Mouse (Mus musculus) liver, embryonic 12.5 days (tissue): ENCODE data around the gene Kcnq4. TPM values are rescaled to one million over a fixed set of nuclear protein-coding genes. Genes with fewer than 3 reads are reported as not detected.

ENCODE experiments used
- ATAC-seq: fragments of 200-750 bp; cut with Nextera tagmentation; 2 replicates; pipeline ENCODE4 v1.8.0; 2017; ENCODE audit warnings: moderate number of reproducible peaks, mild to moderate bottlenecking, moderate library complexity
- H3K27ac ChIP-seq: fragments of 300-500 bp; sonication (generic); 2 replicates; pipeline ENCODE4 v1.5.1; 2016; ENCODE audit warnings: mild to moderate bottlenecking
- H3K27me3 ChIP-seq: fragments of 300-500 bp; sonication (generic); replicated peaks from 2 replicates; pipeline ENCODE4 v1.6.1; 2016; ENCODE audit warnings: mild to moderate bottlenecking, moderate library complexity
- H3K36me3 ChIP-seq: fragments of 300-500 bp; sonication (generic); 2 replicates; pipeline ENCODE4 v1.6.1; 2016; ENCODE audit warnings: mild to moderate bottlenecking, moderate library complexity
- H3K4me1 ChIP-seq: fragments of 300-500 bp; sonication (generic); 2 replicates; pipeline ENCODE4 v1.6.1; 2016
- H3K4me2 ChIP-seq: fragments of 300-500 bp; sonication (generic); 2 replicates; pipeline ENCODE4 v1.6.1; 2016; ENCODE audit warnings: mild to moderate bottlenecking, moderate library complexity
- H3K4me3 ChIP-seq: fragments of 300-500 bp; sonication (generic); 2 replicates; pipeline ENCODE4 v1.5.1; 2016; ENCODE audit warnings: mild to moderate bottlenecking, moderate library complexity
- H3K9ac ChIP-seq: fragments of 300-500 bp; sonication (generic); 2 replicates; pipeline ENCODE4 v1.6.1; 2016; ENCODE audit warnings: mild to moderate bottlenecking, moderate library complexity
- H3K9me3 ChIP-seq: fragments of 300-500 bp; sonication (generic); replicated peaks from 2 replicates; pipeline ENCODE4 v1.6.1; 2016; ENCODE audit warnings: mild to moderate bottlenecking, moderate library complexity
- WGBS: fragments of 180-500 bp; shearing (Covaris S2); methylation state at CpG from one replicate; pipeline ENCODE4 v1.1.7; 2016; ENCODE audit not compliant: insufficient replicate concordance; 5-methylcytosine and 5-hydroxymethylcytosine counted together
- polyA plus RNA-seq: library from polyadenylated mRNA; unstranded; fragments of >200 nt; fragmentation: Nextera tagmentation; extraction: Ambion mirVana; gene quantifications from 2 replicates; pipeline ENCODE4 v1.2.1, GENCODE M21; 2016

Gene Kcnq4
- polyA plus RNA-seq, 1 experiment from 2014 or later: 0.20 TPM

DNA sequence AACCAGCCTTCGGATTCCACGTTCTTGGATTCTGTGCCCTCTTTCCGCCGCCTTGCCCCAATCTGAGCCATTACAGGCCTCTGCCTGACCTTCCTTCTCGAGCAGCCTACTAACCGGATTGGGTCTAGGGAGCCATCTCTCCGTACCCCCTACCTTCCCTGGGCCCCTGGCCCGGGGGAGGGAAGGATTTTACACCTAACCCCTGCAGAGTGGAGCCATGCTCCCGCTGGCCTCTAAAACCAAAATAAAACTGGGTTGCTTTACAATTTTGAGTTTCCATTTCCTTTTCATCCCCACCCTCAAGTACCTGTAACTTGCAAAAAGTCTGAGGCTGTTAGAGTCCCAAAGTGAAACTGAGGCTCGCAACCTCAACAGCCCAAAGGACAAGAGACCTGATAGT lies 80.9 kb downstream of the Kcnq4 start:
- Histone ChIP-seq H3K4me2 (peak overlapping the region; percentile 86), H3K27me3 (no peaks in the 10 kb centered on the region), H3K36me3 (peaks cover 15% of the 10 kb centered on the region; the same call in 1 of the 2 replicates), H3K4me1 (peaks cover 82% of the 10 kb centered on the region), H3K4me3 (peak overlapping the region; percentile 94), H3K27ac (peak overlapping the region; percentile 96), H3K9me3 (0 out of 2 replicates have a peak, but pooled peaks cover 4% of the 10 kb centered on the region), H3K9ac (peak overlapping the region; percentile 98)
- WGBS: 9% methylated on average over 10 of the region's 10 CpGs
- no peak for ATAC-seq

DNA sequence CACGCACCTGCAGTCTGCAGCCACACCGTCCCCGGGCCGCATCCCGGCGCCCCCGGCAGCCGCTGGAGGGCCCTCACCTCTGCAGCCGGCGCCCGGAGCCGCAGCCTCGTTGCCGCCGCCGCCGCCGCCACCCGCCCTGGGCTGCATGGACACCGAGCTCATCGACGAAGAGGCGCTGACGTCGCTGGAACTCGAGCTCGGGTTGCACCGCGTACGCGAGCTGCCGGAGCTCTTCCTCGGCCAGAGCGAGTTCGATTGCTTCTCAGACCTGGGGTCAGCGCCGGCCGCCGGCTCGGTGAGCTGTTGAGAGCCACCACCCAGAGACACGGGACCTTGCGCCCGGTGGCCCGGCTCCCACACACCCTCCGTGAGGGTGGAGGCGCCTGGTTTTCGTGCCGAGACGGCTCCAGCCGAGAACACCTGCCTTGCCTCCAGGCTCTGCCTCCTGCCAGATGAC lies 81.3 kb downstream of the Kcnq4 start:
- Histone ChIP-seq H3K27ac (peak overlapping the region; percentile 96), H3K9me3 (0 out of 2 replicates have a peak, but pooled peaks cover 4% of the 10 kb centered on the region), H3K27me3 (no peaks in the 10 kb centered on the region), H3K36me3 (peaks cover 15% of the 10 kb centered on the region; the same call in 1 of the 2 replicates), H3K9ac (peak overlapping the region; percentile 98), H3K4me2 (peak overlapping the region; percentile 86), H3K4me1 (peaks cover 82% of the 10 kb centered on the region), H3K4me3 (peak overlapping the region; percentile 94)
- whole genome bisulfite sequencing: 1% methylated on average over 50 of the region's 50 CpGs
- ATAC-seq: peak; percentile 7; the same call in 1 of the 2 replicates

DNA sequence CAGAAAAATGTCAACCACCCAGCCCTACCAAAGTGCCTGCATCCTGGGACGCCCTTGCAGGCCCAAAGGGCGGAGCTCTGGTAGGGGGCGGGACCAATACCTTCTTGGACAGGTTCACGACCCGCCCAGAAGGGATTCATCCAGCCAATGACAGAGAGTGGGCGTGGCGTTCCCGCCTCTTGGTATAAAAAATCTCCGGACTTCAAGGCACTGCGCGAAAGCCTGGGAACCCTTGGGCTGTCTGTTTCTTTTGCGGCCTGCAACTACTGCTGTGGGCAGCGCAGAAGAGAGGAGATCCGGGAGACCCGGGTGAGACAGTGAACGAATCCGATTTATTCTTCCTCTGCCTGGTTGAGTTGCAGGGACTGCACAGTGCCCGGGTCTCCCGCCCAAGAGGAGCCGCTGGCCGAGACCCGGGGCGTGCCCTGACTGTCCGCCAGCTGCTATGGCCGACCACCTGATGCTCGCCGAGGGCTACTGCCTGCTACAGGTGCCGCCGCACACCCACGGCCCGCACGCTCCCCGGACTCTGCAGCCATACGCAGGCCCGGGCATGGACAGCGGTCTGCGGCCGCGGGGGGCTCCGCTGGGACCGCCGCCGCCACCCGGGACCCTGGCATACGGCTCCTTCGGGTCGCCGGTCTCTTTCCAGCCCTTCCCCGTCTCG lies 81.9 kb downstream of the Kcnq4 start, which contains the start of gene Cited4:
Cited4 (plus strand) TSS at position 215 of the 667 bp plus-strand sequence.
- Histone ChIP-seq H3K4me1 (peaks cover 82% of the 10 kb centered on the region), H3K9me3 (0 out of 2 replicates have a peak, but pooled peaks cover 4% of the 10 kb centered on the region)
- under 1% methylated on average over 50 of the region's 50 CpGs for WGBS

DNA sequence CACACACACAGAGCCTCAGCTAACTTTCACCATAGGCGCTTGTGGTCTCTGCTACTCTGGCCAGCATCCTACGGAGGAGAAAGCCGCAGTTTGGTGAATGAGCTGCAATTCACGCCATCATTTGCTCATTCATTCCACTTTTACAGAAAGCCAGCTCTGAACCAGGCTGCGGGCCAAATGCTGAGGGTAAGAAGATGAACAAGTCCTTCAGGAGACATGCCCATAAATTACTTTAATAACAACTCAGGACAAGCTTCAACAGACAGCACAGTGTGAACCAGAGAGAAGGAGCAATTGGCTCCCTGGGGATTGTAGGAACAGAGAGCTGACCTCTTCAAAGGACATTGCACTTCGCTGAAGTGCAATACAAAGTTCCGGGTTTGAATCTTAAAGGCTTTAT lies 82.6 kb downstream of the Kcnq4 start:
- no peaks in the 10 kb centered on the region for H3K27me3 ChIP-seq
- H3K9ac ChIP-seq: peak overlapping the region; percentile 61
- H3K4me1 ChIP-seq: peaks cover 76% of the 10 kb centered on the region
- 40% methylated on average over 7 of the region's 7 CpGs for WGBS
- H3K4me3 ChIP-seq: peak overlapping the region; percentile 94
- no peak for ATAC-seq
- peak overlapping the region; percentile 92 for H3K27ac ChIP-seq
- H3K4me2 ChIP-seq: peak overlapping the region; percentile 86
- H3K36me3 ChIP-seq: peaks cover 15% of the 10 kb centered on the region; the same call in 1 of the 2 replicates
- 0 out of 2 replicates have a peak, but pooled peaks cover 4% of the 10 kb centered on the region for H3K9me3 ChIP-seq

More for the DNA sequence above, 81.9 kb downstream of the Kcnq4 start, which contains the start of gene Cited4:
- peak; percentile 86 for ATAC-seq
- H3K4me2 ChIP-seq: peak within 1 kb of the TSS; percentile 86
- H3K9ac ChIP-seq: peak within 1 kb of the TSS; percentile 98
- H3K4me3 ChIP-seq: peak within 1 kb of the TSS; percentile 94
- H3K27me3 ChIP-seq: no peaks in the 10 kb centered on the region
- H3K36me3 ChIP-seq: peaks cover 15% of the 10 kb centered on the region; the same call in 1 of the 2 replicates
- H3K27ac ChIP-seq: peak within 1 kb of the TSS; percentile 96

DNA sequence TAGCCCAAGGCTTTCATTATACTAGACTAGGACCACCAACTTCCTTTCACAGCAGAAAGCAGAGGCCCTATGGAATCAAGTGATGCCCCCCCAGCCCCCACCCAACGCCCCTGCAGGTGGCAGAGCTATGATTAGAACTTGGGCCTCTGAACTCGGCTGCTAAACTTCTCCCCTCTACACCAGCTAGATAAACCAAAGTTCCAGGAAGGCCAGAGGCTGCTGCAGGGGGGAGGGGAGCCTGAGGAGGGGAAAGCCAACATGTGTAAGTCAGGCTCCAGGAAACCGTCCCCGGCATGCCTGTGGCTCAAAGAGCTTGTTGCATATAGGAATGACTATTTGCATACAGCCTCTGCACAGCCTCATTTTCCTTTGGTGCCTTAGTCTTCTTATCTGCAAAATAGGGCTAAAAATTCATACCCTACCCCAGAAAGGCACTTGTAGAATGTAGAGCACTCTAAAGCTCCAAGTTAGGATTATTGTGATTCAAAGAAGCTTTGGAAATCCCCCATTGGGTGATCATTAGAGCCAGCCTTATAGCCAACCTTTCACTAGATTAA lies 83.2 kb downstream of the Kcnq4 start:
- 5% methylated on average over 4 of the region's 4 CpGs for WGBS
- H3K36me3 ChIP-seq: peaks cover 15% of the 10 kb centered on the region; the same call in 1 of the 2 replicates
- peak overlapping the region; percentile 94 for H3K4me3 ChIP-seq
- H3K4me2 ChIP-seq: peak overlapping the region; percentile 86
- peaks cover 71% of the 10 kb centered on the region for H3K4me1 ChIP-seq
- H3K9ac ChIP-seq: peak overlapping the region; percentile 61
- H3K27me3 ChIP-seq: no peaks in the 10 kb centered on the region
- ATAC-seq: peak; percentile 81
- H3K9me3 ChIP-seq: 0 out of 2 replicates have a peak, but pooled peaks cover 4% of the 10 kb centered on the region
- H3K27ac ChIP-seq: peak overlapping the region; percentile 92

DNA sequence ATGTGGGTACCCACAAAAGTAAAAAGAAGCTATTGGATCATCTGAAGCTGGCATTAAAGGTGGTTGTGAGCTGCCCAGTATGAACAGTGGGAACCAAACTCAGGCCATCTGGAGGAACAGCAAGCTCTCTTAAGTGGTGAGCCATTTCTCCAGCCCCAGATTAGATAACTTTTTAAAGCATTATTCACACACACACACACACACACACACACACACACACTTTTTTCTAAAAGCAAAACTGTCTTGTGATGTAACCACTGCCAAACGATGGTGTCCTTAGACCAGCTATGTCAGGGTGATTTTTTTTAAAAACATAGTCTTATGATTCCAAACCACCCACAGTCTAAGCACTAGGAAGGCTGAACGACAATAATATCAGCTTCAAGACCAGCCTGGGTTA lies 83.8 kb downstream of the Kcnq4 start:
- Histone ChIP-seq H3K9me3 (no peaks in the 10 kb centered on the region), H3K27ac (peak overlapping the region; percentile 92), H3K4me2 (peak overlapping the region; percentile 86), H3K36me3 (peaks cover 15% of the 10 kb centered on the region; the same call in 1 of the 2 replicates), H3K4me1 (peaks cover 66% of the 10 kb centered on the region), H3K27me3 (peaks cover 5% of the 10 kb centered on the region; the same call in 1 of the 2 replicates), H3K9ac (peak overlapping the region; percentile 61), H3K4me3 (peak overlapping the region; percentile 94; the same call in 1 of the 2 replicates)
- 18% methylated on average over 2 of the region's 2 CpGs for WGBS
- no peak for ATAC-seq

- H3K9me3 ChIP-seq: no peaks in the 10 kb centered on the region
- no peak overlapping the region for H3K4me2 ChIP-seq
- WGBS: 55% methylated on average over 4 of the region's 4 CpGs
- H3K9ac ChIP-seq: no peak overlapping the region
- H3K4me3 ChIP-seq: no peak overlapping the region
- H3K36me3 ChIP-seq: no peaks in the 10 kb centered on the region
- peaks cover 10% of the 10 kb centered on the region; the same call in 1 of the 2 replicates for H3K27me3 ChIP-seq
- H3K27ac ChIP-seq: no peak overlapping the region
- ATAC-seq: no peak
- H3K4me1 ChIP-seq: peaks cover 40% of the 10 kb centered on the region
Measured at GRCm38 (mm10) chr4:120660485-120660884, 87.9 kb downstream of the Kcnq4 start.

GRCm38 (mm10) chr4:120655898-120656297 lies 92.5 kb downstream of the Kcnq4 start:
- no peak for ATAC-seq
- no peaks in the 10 kb centered on the region for H3K9me3 ChIP-seq
- WGBS: 82% methylated on average over 8 of the region's 8 CpGs
- H3K27ac ChIP-seq: no peak overlapping the region
- H3K9ac ChIP-seq: no peak overlapping the region
- 0 out of 2 replicates have a peak, but pooled peaks cover under 1% of the 10 kb centered on the region for H3K4me1 ChIP-seq
- no peaks in the 10 kb centered on the region for H3K36me3 ChIP-seq
- no peak overlapping the region for H3K4me3 ChIP-seq
- peaks cover 29% of the 10 kb centered on the region for H3K27me3 ChIP-seq
- no peak overlapping the region for H3K4me2 ChIP-seq

DNA sequence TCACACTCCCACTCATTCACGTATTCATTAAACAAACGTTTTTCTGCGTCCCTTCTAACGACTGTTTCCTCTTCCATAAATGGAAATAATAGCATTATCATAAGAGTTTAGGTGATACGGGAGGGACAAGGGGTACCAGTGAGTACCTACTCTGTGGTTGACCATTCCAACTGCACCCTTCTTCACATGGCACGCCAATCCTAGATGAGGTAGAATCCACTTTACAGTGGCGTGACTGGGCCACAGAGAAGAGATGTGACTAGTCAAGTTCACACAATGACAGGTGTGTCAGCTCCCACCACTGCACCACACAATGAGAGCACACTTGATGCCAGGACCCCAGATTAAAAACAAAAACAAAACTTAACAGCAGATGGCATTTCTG lies 98.2 kb downstream of the Kcnq4 start:
- Histone ChIP-seq H3K9ac (peak overlapping the region; percentile 80), H3K4me3 (peak overlapping the region; percentile 67), H3K9me3 (no peaks in the 10 kb centered on the region), H3K36me3 (no peaks in the 10 kb centered on the region), H3K4me1 (peaks cover 34% of the 10 kb centered on the region), H3K27me3 (peaks cover 68% of the 10 kb centered on the region), H3K27ac (no peak overlapping the region), H3K4me2 (peak overlapping the region; percentile 99)
- 19% methylated on average over 7 of the region's 7 CpGs for WGBS
- peak; percentile 12; the same call in 1 of the 2 replicates for ATAC-seq

DNA sequence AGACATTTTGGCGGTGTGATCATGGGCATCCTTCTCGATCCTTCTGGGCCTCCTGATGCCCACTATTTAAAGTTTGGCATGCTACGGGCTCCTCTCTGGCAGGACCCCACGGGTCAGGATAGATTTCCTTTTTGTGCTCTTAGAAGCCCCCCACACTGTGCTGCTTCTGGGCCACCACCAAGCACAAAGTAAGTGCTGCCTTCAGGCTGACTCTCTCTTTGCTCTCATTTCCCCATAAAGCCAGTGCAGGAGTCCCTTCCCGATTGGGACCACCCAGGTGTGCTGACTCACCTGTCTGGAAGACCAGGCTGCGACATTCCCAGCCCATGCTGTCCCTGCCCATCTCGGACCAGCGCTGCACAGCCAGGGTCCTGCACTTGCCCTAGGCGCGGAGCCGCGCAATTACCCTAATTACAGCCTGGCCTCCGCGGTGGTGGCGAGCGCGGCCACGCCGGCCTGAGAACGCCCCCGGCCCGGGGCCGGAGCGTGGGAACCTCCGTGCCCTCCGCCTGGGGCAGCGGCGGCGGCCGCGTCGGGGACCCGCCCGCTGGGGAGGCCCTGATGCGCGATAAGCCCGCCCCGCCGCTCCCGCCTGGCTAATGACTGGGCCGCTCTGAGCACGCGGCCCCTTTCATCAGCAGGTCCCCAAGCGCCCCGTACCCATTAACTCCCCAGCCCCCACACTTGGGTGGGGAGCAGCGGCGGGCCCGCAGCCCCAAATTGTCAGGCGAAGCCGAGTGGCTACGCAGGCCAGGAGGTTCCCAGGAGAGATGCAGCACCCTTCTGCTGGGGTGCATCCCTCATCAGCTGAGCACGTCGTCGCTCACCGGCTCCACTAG lies 98.8 kb downstream of the Kcnq4 start:
- H3K27me3 ChIP-seq: peaks cover 68% of the 10 kb centered on the region

More for the DNA sequence above, 98.8 kb downstream of the Kcnq4 start:
- peak; percentile 94 for ATAC-seq
- Histone ChIP-seq H3K27ac (peak overlapping the region; percentile 70; the same call in 1 of the 2 replicates), H3K4me2 (peak overlapping the region; percentile 99), H3K4me3 (peak overlapping the region; percentile 67), H3K9me3 (no peaks in the 10 kb centered on the region), H3K4me1 (peaks cover 34% of the 10 kb centered on the region), H3K36me3 (no peaks in the 10 kb centered on the region), H3K9ac (peak overlapping the region; percentile 80)
- 5% methylated on average over 54 of the region's 55 CpGs for WGBS
